Mouse (Mus musculus) liver, embryonic 13.5 days (tissue): Measurements from ENCODE around the gene Ift57. TPM values are rescaled to one million over a fixed set of nuclear protein-coding genes. Genes with fewer than 3 reads are reported as not detected.
A peak's percentile ranks its signal among the peaks of the same experiment; 100 is the strongest.

Source experiments
- ATAC-seq: fragments of 200-750 bp; cut with Nextera tagmentation; 2 replicates; pipeline ENCODE4 v1.8.0; 2017; ENCODE audit warnings: low read depth, mild to moderate bottlenecking, moderate number of reproducible peaks, moderate library complexity
- DNase-seq: peaks from one replicate; pipeline ENCODE4 v3.0.0; 2022
- H3K27ac ChIP-seq: fragments of 300-500 bp; sonication (generic); 2 replicates; pipeline ENCODE4 v1.5.1; 2015; ENCODE audit warnings: moderate library complexity, mild to moderate bottlenecking, inconsistent platforms
- H3K27me3 ChIP-seq: fragments of 300-500 bp; sonication (generic); 2 replicates; pipeline ENCODE4 v1.6.1; 2015; ENCODE audit warnings: mild to moderate bottlenecking, inconsistent platforms
- H3K36me3 ChIP-seq: fragments of 300-500 bp; sonication (generic); 2 replicates; pipeline ENCODE4 v1.6.1; 2015; ENCODE audit warnings: mild to moderate bottlenecking, inconsistent platforms
- H3K4me1 ChIP-seq: fragments of 300-500 bp; sonication (generic); replicated peaks from 2 replicates; pipeline ENCODE4 v1.6.1; 2015; ENCODE audit warnings: inconsistent platforms
- H3K4me2 ChIP-seq: fragments of 300-500 bp; sonication (generic); 2 replicates; pipeline ENCODE4 v1.6.1; 2015; ENCODE audit warnings: inconsistent platforms, mild to moderate bottlenecking, moderate library complexity
- H3K4me3 ChIP-seq: fragments of 300-500 bp; sonication (generic); replicated peaks from 2 replicates; pipeline ENCODE4 v1.5.1; 2015; ENCODE audit warnings: mild to moderate bottlenecking, inconsistent platforms
- H3K9ac ChIP-seq: fragments of 300-500 bp; sonication (generic); 2 replicates; pipeline ENCODE4 v1.6.1; 2015; ENCODE audit warnings: mild to moderate bottlenecking, inconsistent platforms
- H3K9me3 ChIP-seq: fragments of 300-500 bp; sonication (generic); replicated peaks from 2 replicates; pipeline ENCODE4 v1.6.1; 2016; ENCODE audit warnings: inconsistent platforms
- WGBS: fragments of 180-500 bp; shearing (Covaris S2); methylation state at CpG from one replicate; pipeline ENCODE4 v1.1.7; 2015; ENCODE audit not compliant: insufficient replicate concordance; 5-methylcytosine and 5-hydroxymethylcytosine counted together
- polyA plus RNA-seq: library from polyadenylated mRNA; unstranded; fragments of >200 nt; fragmentation: Nextera tagmentation; extraction: Ambion mirVana; gene quantifications from 2 replicates; pipeline ENCODE4 v1.2.1, GENCODE M21; 2015

Gene Ift57
- 4.3 and 5.3 TPM in 2 replicates for polyA plus RNA-seq

- ATAC-seq (peak; percentile 98), DNase-seq (peak; percentile 98)
- H3K27ac ChIP-seq: peak within 1 kb of the TSS; percentile 23; the same call in 1 of the 2 replicates
- H3K36me3 ChIP-seq: no peaks in the 10 kb centered on the region
- H3K9ac ChIP-seq: peak within 1 kb of the TSS; percentile 72
- H3K9me3 ChIP-seq: no peaks in the 10 kb centered on the region
- no peaks in the 10 kb centered on the region for H3K27me3 ChIP-seq
- peak within 1 kb of the TSS; percentile 96 for H3K4me2 ChIP-seq
- peak within 1 kb of the TSS; percentile 79 for H3K4me3 ChIP-seq
- WGBS: 1% methylated on average over 53 of the region's 53 CpGs
- peaks cover 18% of the 10 kb centered on the region for H3K4me1 ChIP-seq
Measured at GRCm38 (mm10) chr16:49698620-49699525, at the start of gene Ift57. Gene Ift57, plus strand, starts transcription at chr16:49699233.

GRCm38 (mm10) chr16:49657182-49657581, 41.9 kb upstream of the Ift57 start:
- DNase-seq (no peak), ATAC-seq (no peak)
- H3K9me3 ChIP-seq: no peaks in the 10 kb centered on the region
- H3K36me3 ChIP-seq: no peaks in the 10 kb centered on the region
- no peak overlapping the region for H3K4me3 ChIP-seq
- 72% methylated on average over 4 of the region's 4 CpGs for WGBS
- H3K9ac ChIP-seq: no peak overlapping the region
- no peak overlapping the region for H3K27ac ChIP-seq
- no peaks in the 10 kb centered on the region for H3K27me3 ChIP-seq
- H3K4me1 ChIP-seq: no peaks in the 10 kb centered on the region
- H3K4me2 ChIP-seq: no peak overlapping the region

GRCm38 (mm10) chr16:49658029-49658428, 41.0 kb upstream of the Ift57 start:
- Histone ChIP-seq H3K27ac (no peak overlapping the region), H3K9ac (no peak overlapping the region)
- 65% methylated on average over 5 of the region's 5 CpGs for WGBS

GRCm38 (mm10) chr16:49659131-49659530, 39.9 kb upstream of the Ift57 start:
- whole genome bisulfite sequencing: 18% methylated on average over 2 of the region's 2 CpGs
- H3K9me3 ChIP-seq: no peaks in the 10 kb centered on the region
- no peaks in the 10 kb centered on the region for H3K27me3 ChIP-seq
- DNase-seq (no peak), ATAC-seq (no peak)
- no peaks in the 10 kb centered on the region for H3K36me3 ChIP-seq
- H3K4me2 ChIP-seq: no peak overlapping the region
- no peak overlapping the region for H3K27ac ChIP-seq
- H3K4me1 ChIP-seq: no peaks in the 10 kb centered on the region
- H3K9ac ChIP-seq: no peak overlapping the region
- H3K4me3 ChIP-seq: no peak overlapping the region

More at GRCm38 (mm10) chr16:49658029-49658428, 41.0 kb upstream of the Ift57 start:
- DNase-seq (no peak), ATAC-seq (no peak)
- Histone ChIP-seq H3K4me3 (no peak overlapping the region), H3K27me3 (no peaks in the 10 kb centered on the region), H3K9me3 (no peaks in the 10 kb centered on the region), H3K36me3 (no peaks in the 10 kb centered on the region), H3K4me1 (no peaks in the 10 kb centered on the region), H3K4me2 (no peak overlapping the region)

GRCm38 (mm10) chr16:49660111-49660510, 38.9 kb upstream of the Ift57 start:
- 55% methylated on average over 3 of the region's 3 CpGs for WGBS
- no peak for ATAC-seq

GRCm38 (mm10) chr16:49662201-49662600, 36.8 kb upstream of the Ift57 start:
- no peaks in the 10 kb centered on the region for H3K36me3 ChIP-seq
- no peak overlapping the region for H3K4me2 ChIP-seq
- 68% methylated on average over 6 of the region's 6 CpGs for WGBS
- no peaks in the 10 kb centered on the region for H3K4me1 ChIP-seq
- no peak overlapping the region for H3K4me3 ChIP-seq
- ATAC-seq (no peak), DNase-seq (no peak)
- H3K27ac ChIP-seq: no peak overlapping the region
- H3K27me3 ChIP-seq: no peaks in the 10 kb centered on the region
- H3K9me3 ChIP-seq: no peaks in the 10 kb centered on the region
- no peak overlapping the region for H3K9ac ChIP-seq

More at GRCm38 (mm10) chr16:49660111-49660510, 38.9 kb upstream of the Ift57 start:
- Histone ChIP-seq H3K4me3 (no peak overlapping the region), H3K36me3 (no peaks in the 10 kb centered on the region), H3K9ac (no peak overlapping the region), H3K4me2 (no peak overlapping the region), H3K27me3 (no peaks in the 10 kb centered on the region), H3K9me3 (no peaks in the 10 kb centered on the region), H3K4me1 (no peaks in the 10 kb centered on the region), H3K27ac (no peak overlapping the region)
- no peak for DNase-seq

- Histone ChIP-seq H3K36me3 (no peaks in the 10 kb centered on the region), H3K27me3 (no peaks in the 10 kb centered on the region), H3K4me1 (no peaks in the 10 kb centered on the region), H3K27ac (no peak overlapping the region), H3K9me3 (no peaks in the 10 kb centered on the region), H3K4me3 (no peak overlapping the region), H3K4me2 (no peak overlapping the region), H3K9ac (no peak overlapping the region)
- ATAC-seq: no peak
- 78% methylated on average over 7 of the region's 7 CpGs for WGBS
- no peak for DNase-seq
Measured at GRCm38 (mm10) chr16:49664677-49665076, 34.4 kb upstream of the Ift57 start.

GRCm38 (mm10) chr16:49679666-49680065, 19.4 kb upstream of the Ift57 start:
- Histone ChIP-seq H3K27ac (no peak overlapping the region), H3K4me3 (no peak overlapping the region), H3K9me3 (no peaks in the 10 kb centered on the region), H3K36me3 (no peaks in the 10 kb centered on the region), H3K27me3 (no peaks in the 10 kb centered on the region), H3K9ac (no peak overlapping the region), H3K4me1 (no peaks in the 10 kb centered on the region), H3K4me2 (no peak overlapping the region)
- DNase-seq (no peak), ATAC-seq (no peak)
- 67% methylated on average over 6 of the region's 6 CpGs for WGBS

GRCm38 (mm10) chr16:49684961-49685360, 14.1 kb upstream of the Ift57 start:
- 80% methylated on average over 4 of the region's 4 CpGs for WGBS
- Histone ChIP-seq H3K4me2 (no peak overlapping the region), H3K4me3 (no peak overlapping the region), H3K36me3 (no peaks in the 10 kb centered on the region), H3K9ac (no peak overlapping the region), H3K27me3 (no peaks in the 10 kb centered on the region), H3K27ac (no peak overlapping the region), H3K4me1 (no peaks in the 10 kb centered on the region), H3K9me3 (no peaks in the 10 kb centered on the region)
- ATAC-seq (no peak), DNase-seq (no peak)

- Histone ChIP-seq H3K9me3 (no peaks in the 10 kb centered on the region), H3K4me2 (peak overlapping the region; percentile 96), H3K36me3 (no peaks in the 10 kb centered on the region), H3K27me3 (no peaks in the 10 kb centered on the region), H3K9ac (peak overlapping the region; percentile 72; the same call in 1 of the 2 replicates), H3K27ac (no peak overlapping the region), H3K4me3 (peak overlapping the region; percentile 79), H3K4me1 (peaks cover 18% of the 10 kb centered on the region)
- ATAC-seq: no peak
- WGBS: 33% methylated on average over 5 of the region's 5 CpGs
- DNase-seq: no peak
Measured at GRCm38 (mm10) chr16:49699821-49700220, 788 bp downstream of the Ift57 start.

GRCm38 (mm10) chr16:49708074-49708473, 9.0 kb downstream of the Ift57 start:
- H3K27me3 ChIP-seq: no peaks in the 10 kb centered on the region
- H3K27ac ChIP-seq: no peak overlapping the region
- no peaks in the 10 kb centered on the region for H3K9me3 ChIP-seq
- no peak for DNase-seq
- H3K36me3 ChIP-seq: no peaks in the 10 kb centered on the region; the same call in 1 of the 2 replicates
- peaks cover 3% of the 10 kb centered on the region; the same call in 1 of the 2 replicates for H3K4me1 ChIP-seq
- no peak overlapping the region for H3K4me2 ChIP-seq
- WGBS: 23% methylated on average over 1 of the region's 1 CpGs
- ATAC-seq: no peak
- no peak overlapping the region for H3K9ac ChIP-seq
- H3K4me3 ChIP-seq: no peak overlapping the region
